Mouse (Mus musculus) MEL (cell line): ENCODE measurements at regions not wholly inside any gene's neighbourhood (a gene's known extent, or its start where the extent isn't known, plus 50 kb on each side); places are given as distances from the start of the nearest gene placed in this dataset.

ENCODE experiments used
- CHD1 ChIP-seq: IDR thresholded peaks from 2 replicates; pipeline ENCODE4 v1.6.1; 2012; ENCODE audit warnings: low read depth, mild to moderate bottlenecking, inconsistent platforms, low read length, improper control_type of control experiment
- CTCF ChIP-seq, 3 experiments: IDR thresholded peaks in 2 of 3; conservative IDR thresholded peaks in 1 of 3; 2 replicates each; pipeline ENCODE4 v1.5.1; 2011 to 2012; ENCODE audit warnings: low read length in 3 of 3, low read depth in 2 of 3, mild to moderate bottlenecking in 2 of 3, improper control_type of control experiment in 1 of 3, inconsistent platforms in 1 of 3, mixed read lengths in 1 of 3, moderate library complexity in 1 of 3; ENCODE audit not compliant: control insufficient read depth in 1 of 3, insufficient read depth in 1 of 3, poor library complexity in 1 of 3, severe bottlenecking in 1 of 3
- EP300 ChIP-seq, 2 experiments: IDR thresholded peaks; 2 replicates each; pipeline ENCODE4 v1.6.1; 2011; ENCODE audit warnings: improper control_type of control experiment in 2 of 2, low read length in 2 of 2, low read depth in 1 of 2, mild to moderate bottlenecking in 1 of 2
- HCFC1 ChIP-seq: IDR thresholded peaks from 2 replicates; pipeline ENCODE4 v1.6.1; 2012; ENCODE audit warnings: low read depth, mild to moderate bottlenecking, inconsistent platforms, low read length, improper control_type of control experiment, moderate library complexity
- POLR2A ChIP-seq, 2 experiments: IDR thresholded peaks; 2 replicates each; pipeline ENCODE4 v1.6.1; 2011 to 2012; ENCODE audit warnings: low read length in 2 of 2, mild to moderate bottlenecking in 2 of 2, control low read depth in 1 of 2, improper control_type of control experiment in 1 of 2, low read depth in 1 of 2, moderate library complexity in 1 of 2; ENCODE audit not compliant: control insufficient read depth in 1 of 2, insufficient read depth in 1 of 2, poor library complexity in 1 of 2
- SMC3 ChIP-seq: IDR thresholded peaks from 2 replicates; pipeline ENCODE4 v1.6.1; 2011; ENCODE audit warnings: low read depth, low read length, improper control_type of control experiment
- TBP ChIP-seq: IDR thresholded peaks from 2 replicates; pipeline ENCODE4 v1.8.0; 2011; ENCODE audit warnings: low read depth, low read length, improper control_type of control experiment
- ZKSCAN1 ChIP-seq: IDR thresholded peaks from 2 replicates; pipeline ENCODE4 v1.6.1; 2012; ENCODE audit warnings: low read depth, mild to moderate bottlenecking, inconsistent platforms, low read length, improper control_type of control experiment, moderate library complexity

DNA sequence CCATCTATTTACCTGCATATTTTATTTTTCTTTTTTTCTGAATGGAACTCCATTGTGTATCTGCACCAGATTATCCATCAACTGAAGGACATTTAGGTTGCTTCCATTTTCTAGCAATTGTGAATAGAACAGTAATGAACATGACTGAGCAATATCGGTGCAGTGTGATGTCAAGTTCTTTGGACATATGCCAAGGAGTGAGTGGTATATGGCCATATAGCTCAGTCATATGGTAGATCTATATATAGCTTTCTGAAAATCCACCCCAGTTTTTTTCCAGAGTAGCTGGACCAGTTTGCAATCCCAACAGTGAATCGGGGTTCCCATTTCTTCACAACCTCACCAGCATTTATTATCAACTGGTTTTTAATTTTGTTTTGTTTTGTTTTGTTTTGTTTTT, 52.0 kb upstream of the Tent5a start:
- TF ChIP-seq SMC3 (no peak), CTCF (IDR thresholded peaks at IDR 0.05 in 2 of 3, conservative IDR thresholded peaks at IDR 0.05 in 1 of 3; ENCODE audit: control insufficient read depth in 1 of 3, insufficient read depth in 1 of 3, low read depth in 2 of 3, low read length in 3 of 3, poor library complexity in 1 of 3, severe bottlenecking in 1 of 3) (no peak), POLR2A (IDR thresholded peaks at IDR 0.05; ENCODE audit: control insufficient read depth in 1 of 2, insufficient read depth in 1 of 2, low read depth in 1 of 2, low read length in 2 of 2, poor library complexity in 1 of 2) (no peak), HCFC1 (no peak), EP300 (IDR thresholded peaks at IDR 0.05; ENCODE audit: low read depth in 1 of 2, low read length in 2 of 2) (no peak), TBP (no peak), CHD1 (no peak), ZKSCAN1 (no peak)
